Mouse (Mus musculus): ENCODE results near the gene Celf3.
A peak's percentile ranks its signal among the peaks of the same experiment; 100 is the strongest.

The Celf3 gene

GRCm38 (mm10) chr3:94477981-94478422, at the start of gene Celf3:
Celf3 (plus strand) TSS chr3:94478295.
- peak; percentile 77 for DNase-seq (ENCODE audit: low spot score)

GRCm38 (mm10) chr3:94430980-94431379, 47.1 kb upstream of the Celf3 start:
- DNase-seq (ENCODE audit: low spot score) = no peak

GRCm38 (mm10) chr3:94434305-94434704, 43.8 kb upstream of the Celf3 start:
- DNase-seq (ENCODE audit: low spot score) = no peak

GRCm38 (mm10) chr3:94436420-94436819, 41.7 kb upstream of the Celf3 start:
- no peak for DNase-seq (ENCODE audit: low spot score)

GRCm38 (mm10) chr3:94441182-94441581, 36.9 kb upstream of the Celf3 start:
- peak; percentile 18 for DNase-seq (ENCODE audit: low spot score)

- peak; percentile 95 for DNase-seq (ENCODE audit: low spot score)
These were observed 35.0 kb upstream of the Celf3 start, which contains the start of gene Mrpl9 for GRCm38 (mm10) chr3:94442951-94443596. Mrpl9 (plus strand) TSS chr3:94443318.

- no peak for DNase-seq (ENCODE audit: low spot score)
These were observed 34.5 kb upstream of the Celf3 start, which contains the start of gene Oaz3 for GRCm38 (mm10) chr3:94443597-94443964. Oaz3 (minus strand) TSS chr3:94443915.

- no peak for DNase-seq (ENCODE audit: low spot score)
These were observed 28.7 kb upstream of the Celf3 start for GRCm38 (mm10) chr3:94449377-94449776.

GRCm38 (mm10) chr3:94456529-94457000, 21.5 kb upstream of the Celf3 start:
- DNase-seq (ENCODE audit: low spot score) = peak; percentile 86

- DNase-seq (ENCODE audit: low spot score) = no peak
These were observed 21.0 kb upstream of the Celf3 start for GRCm38 (mm10) chr3:94457055-94457454.

- DNase-seq (ENCODE audit: low spot score) = no peak
These were observed 18.3 kb upstream of the Celf3 start for GRCm38 (mm10) chr3:94459834-94460233.

GRCm38 (mm10) chr3:94463926-94464578, 14.0 kb upstream of the Celf3 start:
- peak; percentile 30 for DNase-seq (ENCODE audit: low spot score)

- peak; percentile 66 for DNase-seq (ENCODE audit: low spot score)
These were observed 12.3 kb upstream of the Celf3 start for GRCm38 (mm10) chr3:94465632-94466430.

GRCm38 (mm10) chr3:94468931-94469330, 9.2 kb upstream of the Celf3 start:
- DNase-seq (ENCODE audit: low spot score) = no peak

GRCm38 (mm10) chr3:94472447-94473114, 5.5 kb upstream of the Celf3 start:
- DNase-seq (ENCODE audit: low spot score) = no peak

- DNase-seq (ENCODE audit: low spot score) = no peak
These were observed 5.0 kb upstream of the Celf3 start for GRCm38 (mm10) chr3:94473115-94473505.

GRCm38 (mm10) chr3:94473567-94474232, 4.4 kb upstream of the Celf3 start:
- no peak for DNase-seq (ENCODE audit: low spot score)

GRCm38 (mm10) chr3:94476301-94477035, 1.6 kb upstream of the Celf3 start:
- no peak for DNase-seq (ENCODE audit: low spot score)

- no peak for DNase-seq (ENCODE audit: low spot score)
These were observed 651 bp upstream of the Celf3 start for GRCm38 (mm10) chr3:94477444-94477843.

- DNase-seq (ENCODE audit: low spot score) = no peak
These were observed 585 bp downstream of the Celf3 start for GRCm38 (mm10) chr3:94478591-94479169.

All from layer of hippocampus, adult 11-12 months (tissue).